Mouse (Mus musculus): ENCODE measurements around the gene Akap5. TPM values are rescaled to one million over a fixed set of nuclear protein-coding genes. Genes with fewer than 3 reads are reported as not detected.
A peak's percentile ranks its signal among the peaks of the same experiment; 100 is the strongest.

Gene Akap5
- polyA plus RNA-seq, 1 experiment from 2014 or later: 12.4 TPM

GRCm38 (mm10) chr12:76372046-76372445 is 47.4 kb downstream of the Akap5 start:
- no peak for ATAC-seq (ENCODE audit: low FRiP score, low read depth)
- 0 out of 2 replicates have a peak overlapping the region, but pooled peaks have one; percentile 97 for H3K9ac ChIP-seq
- WGBS: 49% methylated on average over 7 of the region's 7 CpGs
- H3K27ac ChIP-seq (replicated peaks): no peak overlapping the region
- no peaks in the 10 kb centered on the region for H3K36me3 ChIP-seq
- H3K4me2 ChIP-seq: peak overlapping the region; percentile 82
- H3K9me3 ChIP-seq: no peaks in the 10 kb centered on the region
- peaks cover 33% of the 10 kb centered on the region for H3K4me1 ChIP-seq (replicated peaks)
- peak overlapping the region; percentile 72 for H3K4me3 ChIP-seq
- no peaks in the 10 kb centered on the region for H3K27me3 ChIP-seq

- Histone ChIP-seq H3K4me3 (no peak overlapping the region), H3K9me3 (no peaks in the 10 kb centered on the region), H3K36me3 (no peaks in the 10 kb centered on the region), H3K27me3 (no peaks in the 10 kb centered on the region), H3K27ac (replicated peaks) (no peak overlapping the region), H3K4me1 (replicated peaks) (peaks cover 22% of the 10 kb centered on the region), H3K4me2 (no peak overlapping the region), H3K9ac (no peak overlapping the region)
- ATAC-seq (ENCODE audit: low FRiP score, low read depth): no peak
- 80% methylated on average over 5 of the region's 7 CpGs for WGBS
These were observed 48.5 kb downstream of the Akap5 start for GRCm38 (mm10) chr12:76372881-76373818.

GRCm38 (mm10) chr12:76373991-76374390 is 49.3 kb downstream of the Akap5 start:
- ATAC-seq (ENCODE audit: low FRiP score, low read depth): no peak
- Histone ChIP-seq H3K27ac (replicated peaks) (no peak overlapping the region), H3K4me2 (no peak overlapping the region), H3K4me1 (replicated peaks) (peaks cover 17% of the 10 kb centered on the region), H3K36me3 (no peaks in the 10 kb centered on the region), H3K27me3 (no peaks in the 10 kb centered on the region), H3K9me3 (no peaks in the 10 kb centered on the region), H3K4me3 (no peak overlapping the region), H3K9ac (no peak overlapping the region)
- 53% methylated on average over 6 of the region's 6 CpGs for WGBS

GRCm38 (mm10) chr12:76374911-76375310 is 50.2 kb downstream of the Akap5 start:
- no peaks in the 10 kb centered on the region for H3K27me3 ChIP-seq
- no peak overlapping the region for H3K9ac ChIP-seq
- H3K36me3 ChIP-seq: no peaks in the 10 kb centered on the region
- ATAC-seq (ENCODE audit: low FRiP score, low read depth): no peak
- H3K4me2 ChIP-seq: no peak overlapping the region
- WGBS: 75% methylated on average over 4 of the region's 4 CpGs
- no peak overlapping the region for H3K27ac ChIP-seq (replicated peaks)
- no peaks in the 10 kb centered on the region for H3K9me3 ChIP-seq
- H3K4me1 ChIP-seq (replicated peaks): peaks cover 17% of the 10 kb centered on the region
- H3K4me3 ChIP-seq: no peak overlapping the region

GRCm38 (mm10) chr12:76375506-76375905 is 50.8 kb downstream of the Akap5 start:
- Histone ChIP-seq H3K27ac (replicated peaks) (no peak overlapping the region), H3K9me3 (no peaks in the 10 kb centered on the region), H3K9ac (no peak overlapping the region), H3K36me3 (no peaks in the 10 kb centered on the region), H3K4me1 (replicated peaks) (peaks cover 17% of the 10 kb centered on the region), H3K27me3 (no peaks in the 10 kb centered on the region), H3K4me3 (no peak overlapping the region), H3K4me2 (no peak overlapping the region)
- WGBS: 91% methylated on average over 3 of the region's 3 CpGs
- ATAC-seq (ENCODE audit: low FRiP score, low read depth): no peak

GRCm38 (mm10) chr12:76376649-76377048 is 52.0 kb downstream of the Akap5 start:
- Histone ChIP-seq H3K4me1 (replicated peaks) (peaks cover 12% of the 10 kb centered on the region), H3K4me2 (no peak overlapping the region), H3K27ac (replicated peaks) (no peak overlapping the region), H3K9ac (no peak overlapping the region), H3K36me3 (no peaks in the 10 kb centered on the region), H3K9me3 (no peaks in the 10 kb centered on the region), H3K27me3 (no peaks in the 10 kb centered on the region), H3K4me3 (no peak overlapping the region)
- ATAC-seq (ENCODE audit: low FRiP score, low read depth): no peak
- 37% methylated on average over 7 of the region's 7 CpGs for WGBS

GRCm38 (mm10) chr12:76377059-76377458 is 52.4 kb downstream of the Akap5 start:
- no peaks in the 10 kb centered on the region for H3K36me3 ChIP-seq
- H3K27ac ChIP-seq (replicated peaks): no peak overlapping the region
- no peak overlapping the region for H3K9ac ChIP-seq
- no peak for ATAC-seq (ENCODE audit: low FRiP score, low read depth)
- peaks cover 8% of the 10 kb centered on the region for H3K4me1 ChIP-seq (replicated peaks)
- no peak overlapping the region for H3K4me3 ChIP-seq
- H3K27me3 ChIP-seq: no peaks in the 10 kb centered on the region
- H3K4me2 ChIP-seq: no peak overlapping the region
- WGBS: 90% methylated on average over 6 of the region's 6 CpGs
- no peaks in the 10 kb centered on the region for H3K9me3 ChIP-seq

GRCm38 (mm10) chr12:76377726-76378125 is 53.0 kb downstream of the Akap5 start:
- no peak for ATAC-seq (ENCODE audit: low FRiP score, low read depth)
- WGBS: 89% methylated on average over 3 of the region's 3 CpGs

GRCm38 (mm10) chr12:76378556-76378955 is 53.9 kb downstream of the Akap5 start:
- Histone ChIP-seq H3K9me3 (no peaks in the 10 kb centered on the region), H3K4me3 (no peak overlapping the region), H3K4me2 (no peak overlapping the region), H3K27ac (replicated peaks) (no peak overlapping the region), H3K9ac (no peak overlapping the region), H3K36me3 (no peaks in the 10 kb centered on the region), H3K4me1 (replicated peaks) (no peaks in the 10 kb centered on the region), H3K27me3 (no peaks in the 10 kb centered on the region)
- WGBS: 95% methylated on average over 5 of the region's 5 CpGs
- no peak for ATAC-seq (ENCODE audit: low FRiP score, low read depth)

More at GRCm38 (mm10) chr12:76377726-76378125, 53.0 kb downstream of the Akap5 start:
- H3K9me3 ChIP-seq: no peaks in the 10 kb centered on the region
- no peak overlapping the region for H3K27ac ChIP-seq (replicated peaks)
- H3K4me1 ChIP-seq (replicated peaks): 0 out of 2 replicates have a peak, but pooled peaks cover 3% of the 10 kb centered on the region
- no peak overlapping the region for H3K9ac ChIP-seq
- no peak overlapping the region for H3K4me3 ChIP-seq
- no peaks in the 10 kb centered on the region for H3K36me3 ChIP-seq
- H3K4me2 ChIP-seq: no peak overlapping the region
- H3K27me3 ChIP-seq: no peaks in the 10 kb centered on the region

GRCm38 (mm10) chr12:76380151-76380550 is 55.5 kb downstream of the Akap5 start:
- no peak overlapping the region for H3K27ac ChIP-seq (replicated peaks)
- no peaks in the 10 kb centered on the region for H3K27me3 ChIP-seq
- no peaks in the 10 kb centered on the region for H3K36me3 ChIP-seq
- WGBS: 88% methylated on average over 7 of the region's 7 CpGs
- H3K4me3 ChIP-seq: no peak overlapping the region
- no peak for ATAC-seq (ENCODE audit: low FRiP score, low read depth)
- H3K4me1 ChIP-seq (replicated peaks): no peaks in the 10 kb centered on the region
- H3K9me3 ChIP-seq: no peaks in the 10 kb centered on the region
- no peak overlapping the region for H3K4me2 ChIP-seq
- H3K9ac ChIP-seq: no peak overlapping the region
